Mouse (Mus musculus): Measurements from ENCODE around the gene Eif4enif1. TPM values are rescaled to one million over a fixed set of nuclear protein-coding genes. Genes with fewer than 3 reads are reported as not detected.

The Eif4enif1 gene
- total RNA-seq, 2 experiments from 2014 or later = 67.7 to 80.6 TPM

DNA sequence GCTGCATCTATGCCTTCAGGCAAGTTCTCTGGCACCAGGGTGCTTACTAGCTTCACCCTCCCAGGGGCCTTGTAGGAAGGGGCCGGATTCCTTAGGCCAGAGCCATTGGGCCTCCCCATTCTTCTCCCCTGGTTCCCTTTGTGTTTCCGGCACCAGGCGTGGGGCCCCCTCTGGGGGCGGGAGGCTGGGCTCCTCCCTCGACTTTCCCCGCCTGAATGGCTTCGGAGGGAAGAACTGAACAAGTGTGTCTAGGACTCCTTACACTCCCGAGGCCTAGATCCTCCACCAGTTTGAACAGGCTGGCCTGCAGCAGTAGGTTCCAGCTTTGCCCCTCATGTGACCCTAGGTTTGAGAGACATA is 89.8 kb downstream of the Eif4enif1 start:
- Histone ChIP-seq H3K27ac (peak overlapping the region; percentile 100), H3K4me3 (peak overlapping the region; percentile 97)
- peak; percentile 19 to 43 for DNase-seq (ENCODE audit: low spot score in 2 of 2)
- 0 out of 2 replicates have a peak, but pooled peaks have one; percentile 3 for TF ChIP-seq CTCF (conservative IDR thresholded peaks at IDR 0.05)

DNA sequence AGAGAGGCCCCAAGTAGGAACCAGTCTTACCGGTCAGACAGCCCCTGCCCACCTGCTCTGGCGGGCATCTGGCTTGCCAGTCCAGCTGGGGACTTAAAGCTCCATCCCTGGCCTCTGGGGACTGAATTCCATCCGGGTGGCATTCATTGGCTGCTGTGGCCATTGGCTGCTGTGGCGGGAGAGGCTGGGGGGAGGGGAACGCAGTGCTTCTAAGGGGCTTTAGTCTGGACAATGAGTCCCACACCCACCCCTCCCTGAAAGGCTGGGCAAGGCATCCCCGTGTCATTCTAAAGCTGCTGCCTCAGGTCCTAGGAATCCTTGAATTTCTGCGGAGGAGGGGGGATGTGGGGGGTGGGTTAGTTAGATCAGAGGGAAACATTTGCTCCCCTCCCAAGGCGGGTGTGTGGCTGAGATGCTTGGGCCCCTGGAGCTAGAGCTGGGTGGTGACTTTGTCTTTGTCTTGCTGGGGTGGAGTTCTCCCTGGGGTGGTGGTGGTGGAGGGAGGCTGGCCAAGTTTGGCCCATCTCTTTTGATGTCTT is 90.6 kb downstream of the Eif4enif1 start:
- no peak for TF ChIP-seq CTCF (conservative IDR thresholded peaks at IDR 0.05)
- peak overlapping the region; percentile 100 for H3K27ac ChIP-seq
- H3K4me3 ChIP-seq = peak overlapping the region; percentile 97
- no peak for DNase-seq (ENCODE audit: low spot score in 2 of 2)

DNA sequence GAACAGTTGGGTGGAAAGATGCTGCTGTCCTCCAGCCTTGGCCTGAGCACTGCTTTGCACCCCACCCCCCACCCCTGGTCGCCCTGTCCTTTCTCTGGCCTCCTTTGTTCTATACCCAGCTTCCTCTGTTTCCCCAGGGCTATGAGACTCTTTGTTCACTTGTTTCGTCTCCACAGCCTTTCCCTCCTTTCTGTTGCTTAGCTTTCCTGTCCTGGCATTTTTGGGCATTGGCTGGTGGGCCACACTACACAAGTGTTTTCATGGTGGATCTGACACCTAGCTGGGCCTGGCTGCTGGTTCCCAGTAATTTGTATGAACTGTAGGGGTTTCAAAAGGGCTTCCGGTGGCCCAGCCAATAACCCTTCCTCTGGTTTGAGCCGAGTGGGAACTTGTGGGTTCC is 91.2 kb downstream of the Eif4enif1 start:
- Histone ChIP-seq H3K27ac (peak overlapping the region; percentile 100), H3K4me3 (peak overlapping the region; percentile 97)
- no peak for TF ChIP-seq CTCF (conservative IDR thresholded peaks at IDR 0.05)
- no peak for DNase-seq (ENCODE audit: low spot score in 2 of 2)

Other genes starting within 250 kb of the Eif4enif1 start
- 10 to 100 TPM; 74.8 to 78.6 TPM for gene Sfi1, start 8.9 kb upstream of the Eif4enif1 start, total RNA-seq (2021)
- 10 to 100 TPM; 91.7 to 98.9 TPM for gene Drg1, start 64.0 kb downstream of the Eif4enif1 start, total RNA-seq (2021)
- gene Patz1, start 86.5 kb downstream of the Eif4enif1 start, total RNA-seq (2021) = 10 to 100 TPM; 55.5 to 56.6 TPM
- gene Pik3ip1, start 128.0 kb downstream of the Eif4enif1 start, total RNA-seq (2021) = 10 to 100 TPM; 35.9 to 41.5 TPM
- 100 to 1,000 TPM in 1 of 2 experiments, 10 to 100 TPM in 1; 97.6 to 117 TPM for gene Limk2, start 206.8 kb downstream of the Eif4enif1 start, total RNA-seq (2021)
- 10 to 100 TPM; 26.6 to 29.1 TPM for gene Rnf185, start 250.0 kb downstream of the Eif4enif1 start, total RNA-seq (2021)

Data from layer of hippocampus, adult 2 months (tissue).